Mouse (Mus musculus) liver, embryonic 15.5 days (tissue): ENCODE measurements around the gene Tmc6. TPM values are rescaled to one million over a fixed set of nuclear protein-coding genes. Genes with fewer than 3 reads are reported as not detected.
"Not testable (repeated sequence)": the region's sequence is repeated elsewhere in the genome, so short reads cannot be mapped to it uniquely, and the experiment has no call there.

Experiments used
- ATAC-seq: fragments of 200-750 bp; cut with Nextera tagmentation; 2 replicates; pipeline ENCODE4 v1.8.0; 2017; ENCODE audit warnings: moderate number of reproducible peaks, mild to moderate bottlenecking, moderate library complexity; ENCODE audit not compliant: insufficient read depth
- H3K27ac ChIP-seq: fragments of 300-500 bp; sonication (generic); replicated peaks from 2 replicates; pipeline ENCODE4 v1.5.1; 2015; ENCODE audit warnings: mild to moderate bottlenecking, inconsistent platforms
- H3K27me3 ChIP-seq: fragments of 300-500 bp; sonication (generic); 2 replicates; pipeline ENCODE4 v1.6.1; 2015; ENCODE audit warnings: mild to moderate bottlenecking, inconsistent platforms
- H3K36me3 ChIP-seq: fragments of 300-500 bp; sonication (generic); replicated peaks from 2 replicates; pipeline ENCODE4 v1.6.1; 2015; ENCODE audit warnings: moderate library complexity, mild to moderate bottlenecking, inconsistent platforms
- H3K4me1 ChIP-seq: fragments of 300-500 bp; sonication (generic); replicated peaks from 2 replicates; pipeline ENCODE4 v1.6.1; 2015; ENCODE audit warnings: inconsistent platforms
- H3K4me2 ChIP-seq: fragments of 300-500 bp; sonication (generic); 2 replicates; pipeline ENCODE4 v1.6.1; 2015; ENCODE audit warnings: moderate library complexity, mild to moderate bottlenecking, inconsistent platforms
- H3K4me3 ChIP-seq: fragments of 300-500 bp; sonication (generic); replicated peaks from 2 replicates; pipeline ENCODE4 v1.5.1; 2015; ENCODE audit warnings: mild to moderate bottlenecking, inconsistent platforms
- H3K9ac ChIP-seq: fragments of 300-500 bp; sonication (generic); 2 replicates; pipeline ENCODE4 v1.6.1; 2015; ENCODE audit warnings: moderate library complexity, mild to moderate bottlenecking, inconsistent platforms
- H3K9me3 ChIP-seq: fragments of 300-500 bp; sonication (generic); replicated peaks from 2 replicates; pipeline ENCODE4 v1.6.1; 2016; ENCODE audit warnings: inconsistent platforms
- WGBS: fragments of 180-500 bp; shearing (Covaris S2); methylation state at CpG from one replicate; pipeline ENCODE4 v1.1.7; 2015; ENCODE audit warnings: mixed read lengths; ENCODE audit not compliant: insufficient replicate concordance; 5-methylcytosine and 5-hydroxymethylcytosine counted together
- polyA plus RNA-seq: library from polyadenylated mRNA; unstranded; fragments of >200 nt; fragmentation: Nextera tagmentation; extraction: Ambion mirVana; gene quantifications from 2 replicates; pipeline ENCODE4 v1.2.1, GENCODE M21; 2015

The Tmc6 gene
- polyA plus RNA-seq, 1 experiment from 2014 or later, result 51.0 TPM

GRCm38 (mm10) chr11:117824060-117824969, 42.3 kb upstream of the Tmc6 start:
- peak overlapping the region; percentile 84 for H3K4me3 ChIP-seq
- WGBS, result 18% methylated on average over 23 of the region's 23 CpGs
- H3K36me3 ChIP-seq, result peaks cover 51% of the 10 kb centered on the region
- H3K27me3 ChIP-seq, result no peaks in the 10 kb centered on the region
- peaks cover 82% of the 10 kb centered on the region for H3K4me1 ChIP-seq
- peak; percentile 59 for ATAC-seq
- H3K27ac ChIP-seq, result peak overlapping the region; percentile 93
- H3K9me3 ChIP-seq, result no peaks in the 10 kb centered on the region
- H3K4me2 ChIP-seq, result peak overlapping the region; percentile 90
- H3K9ac ChIP-seq, result peak overlapping the region; percentile 90

DNA sequence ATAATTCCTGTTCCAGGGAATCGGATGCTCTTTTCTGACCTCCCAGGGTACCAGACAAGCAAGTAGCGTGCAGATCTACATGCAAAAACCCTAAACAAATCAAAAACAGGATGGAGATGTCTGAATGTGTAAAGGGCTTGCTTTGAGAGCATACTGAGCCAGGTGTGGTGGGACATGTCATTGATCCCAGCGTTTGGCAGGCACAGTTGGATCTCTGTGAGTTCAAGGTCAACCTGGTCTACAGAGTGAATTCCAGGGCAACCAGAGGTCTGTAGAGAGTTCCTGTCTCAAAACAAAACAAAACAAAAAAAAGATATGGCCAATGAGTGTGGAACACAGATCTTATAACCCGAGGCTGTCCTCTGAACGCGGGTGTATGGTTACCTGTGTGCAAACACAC, 41.4 kb upstream of the Tmc6 start:
- 86% methylated on average over 6 of the region's 6 CpGs for WGBS
- Histone ChIP-seq H3K27me3 (no peaks in the 10 kb centered on the region), H3K9ac (no peak overlapping the region; the same call in 1 of the 2 replicates), H3K4me1 (peaks cover 78% of the 10 kb centered on the region), H3K9me3 (no peaks in the 10 kb centered on the region), H3K4me2 (peak overlapping the region; percentile 90), H3K4me3 (peak overlapping the region; percentile 84), H3K27ac (no peak overlapping the region; the same call in 1 of the 2 replicates), H3K36me3 (peaks cover 60% of the 10 kb centered on the region)
- ATAC-seq, result no peak

- peaks cover 66% of the 10 kb centered on the region for H3K36me3 ChIP-seq
- no peaks in the 10 kb centered on the region for H3K27me3 ChIP-seq
- ATAC-seq, result no peak
- H3K4me2 ChIP-seq, result peak overlapping the region; percentile 90
- H3K4me3 ChIP-seq, result no peak overlapping the region
- H3K27ac ChIP-seq, result peak overlapping the region; percentile 8
- WGBS, result 83% methylated on average over 7 of the region's 7 CpGs
- H3K4me1 ChIP-seq, result peaks cover 73% of the 10 kb centered on the region
- H3K9ac ChIP-seq, result no peak overlapping the region
- H3K9me3 ChIP-seq, result no peaks in the 10 kb centered on the region
These were observed 40.8 kb upstream of the Tmc6 start for GRCm38 (mm10) chr11:117822728-117823241.

DNA sequence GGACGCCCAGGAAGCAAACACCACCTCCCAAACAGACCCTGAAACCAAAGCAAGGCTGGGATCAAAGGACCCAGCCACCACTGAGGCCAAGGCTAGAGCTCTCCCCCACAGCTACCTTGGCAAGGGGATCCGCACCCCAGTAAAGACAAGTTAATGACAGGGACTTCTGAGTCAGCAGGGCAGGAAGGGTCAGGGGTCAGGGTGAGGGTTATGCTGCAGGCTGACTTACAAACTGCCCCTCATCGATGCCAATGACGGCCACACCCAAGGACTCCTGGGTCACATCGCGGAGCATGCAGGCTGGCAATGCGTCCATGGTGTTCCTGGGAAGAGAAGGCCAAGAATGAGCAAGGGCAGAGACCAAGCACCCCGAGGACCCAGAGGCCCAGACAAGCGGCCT, 39.9 kb upstream of the Tmc6 start:
- H3K9ac ChIP-seq, result no peak overlapping the region
- no peak overlapping the region for H3K27ac ChIP-seq
- no peak for ATAC-seq
- no peak overlapping the region for H3K4me2 ChIP-seq
- H3K27me3 ChIP-seq, result no peaks in the 10 kb centered on the region
- WGBS, result 81% methylated on average over 9 of the region's 9 CpGs
- H3K4me3 ChIP-seq, result no peak overlapping the region
- no peaks in the 10 kb centered on the region for H3K9me3 ChIP-seq
- peaks cover 65% of the 10 kb centered on the region for H3K4me1 ChIP-seq
- peaks cover 75% of the 10 kb centered on the region for H3K36me3 ChIP-seq

DNA sequence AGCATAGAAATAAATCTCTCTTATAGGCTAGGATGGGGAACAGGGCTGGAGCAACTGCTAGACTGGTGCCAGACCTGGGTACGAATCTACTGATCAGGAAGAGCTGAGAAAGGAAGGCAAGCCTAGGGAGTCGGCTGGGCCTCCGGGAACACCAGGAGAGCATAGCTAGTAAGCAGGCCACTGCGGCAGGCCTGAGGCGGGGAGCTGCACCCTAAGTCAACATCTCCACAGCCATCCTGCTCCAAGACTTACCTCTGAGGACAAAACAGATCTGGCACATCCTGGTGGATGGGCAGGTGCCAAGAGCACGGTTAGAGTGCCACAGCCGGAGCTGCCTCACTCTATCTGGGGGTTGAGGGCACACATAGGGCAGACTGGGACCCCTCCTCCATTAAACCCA, 38.2 kb upstream of the Tmc6 start:
- peaks cover 91% of the 10 kb centered on the region for H3K36me3 ChIP-seq
- H3K4me3 ChIP-seq, result no peak overlapping the region
- peaks cover 63% of the 10 kb centered on the region for H3K4me1 ChIP-seq
- H3K27me3 ChIP-seq, result no peaks in the 10 kb centered on the region
- H3K9ac ChIP-seq, result no peak overlapping the region
- 94% methylated on average over 7 of the region's 7 CpGs for WGBS
- H3K4me2 ChIP-seq, result no peak overlapping the region
- no peak overlapping the region; the same call in 1 of the 2 replicates for H3K27ac ChIP-seq
- H3K9me3 ChIP-seq, result no peaks in the 10 kb centered on the region
- ATAC-seq, result no peak

GRCm38 (mm10) chr11:117819095-117819494, 37.1 kb upstream of the Tmc6 start:
- 80% methylated on average over 8 of the region's 8 CpGs for WGBS
- ATAC-seq, result no peak
- Histone ChIP-seq H3K9ac (no peak overlapping the region), H3K4me2 (no peak overlapping the region), H3K4me3 (no peak overlapping the region), H3K27ac (no peak overlapping the region), H3K9me3 (no peaks in the 10 kb centered on the region), H3K27me3 (no peaks in the 10 kb centered on the region), H3K36me3 (peaks cover 99% of the 10 kb centered on the region), H3K4me1 (peaks cover 69% of the 10 kb centered on the region)

DNA sequence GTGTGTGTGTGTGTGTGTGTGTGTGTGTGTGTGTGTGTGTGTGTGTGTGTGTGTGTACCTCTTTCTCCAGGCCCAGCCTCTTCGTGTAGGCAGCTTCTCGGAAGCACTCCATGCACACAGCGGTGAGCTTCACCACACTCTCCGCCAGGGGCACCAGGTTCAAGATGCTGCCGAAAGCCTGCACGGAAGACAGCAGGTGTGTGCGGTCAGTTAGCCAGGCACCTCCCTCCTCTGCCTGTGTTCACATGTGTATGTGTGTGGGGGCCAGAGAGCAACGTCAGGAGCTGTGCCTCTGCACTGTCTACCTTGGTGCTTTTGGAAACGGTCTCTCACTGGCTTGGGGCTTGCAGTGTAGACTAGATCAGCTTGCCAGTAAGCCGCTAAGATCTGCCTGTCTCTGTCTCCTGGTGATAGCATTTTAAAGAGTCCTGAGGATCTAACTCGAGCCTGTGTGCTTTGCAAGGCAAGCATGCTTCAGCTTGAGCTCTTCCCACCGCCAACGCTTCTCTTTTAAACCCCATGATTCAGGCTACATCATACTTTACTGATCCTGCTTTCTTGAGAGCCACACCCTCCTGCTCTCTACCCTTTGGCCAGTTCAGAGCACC, 34.5 kb upstream of the Tmc6 start:
- no peak for ATAC-seq
- H3K9me3 ChIP-seq, result no peaks in the 10 kb centered on the region
- no peak overlapping the region for H3K4me3 ChIP-seq
- H3K36me3 ChIP-seq, result peaks cover 99% of the 10 kb centered on the region
- H3K4me2 ChIP-seq, result no peak overlapping the region
- H3K4me1 ChIP-seq, result peaks cover 68% of the 10 kb centered on the region
- H3K27ac ChIP-seq, result 0 out of 2 replicates have a peak overlapping the region, but pooled peaks have one; percentile 14
- no peaks in the 10 kb centered on the region for H3K27me3 ChIP-seq
- no peak overlapping the region for H3K9ac ChIP-seq
- 79% methylated on average over 13 of the region's 13 CpGs for WGBS

- not testable (repeated sequence) for H3K9me3 ChIP-seq, H3K9ac ChIP-seq, H3K4me2 ChIP-seq, H3K4me3 ChIP-seq, H3K27me3 ChIP-seq, ATAC-seq
- Histone ChIP-seq H3K27ac (peak overlapping the region; percentile 45; the same call in 1 of the 2 replicates), H3K36me3 (peaks cover 98% of the 10 kb centered on the region), H3K4me1 (peaks cover 68% of the 10 kb centered on the region)
- 83% methylated on average over 9 of the region's 9 CpGs for WGBS
These were observed 33.9 kb upstream of the Tmc6 start for GRCm38 (mm10) chr11:117815850-117816249.

DNA sequence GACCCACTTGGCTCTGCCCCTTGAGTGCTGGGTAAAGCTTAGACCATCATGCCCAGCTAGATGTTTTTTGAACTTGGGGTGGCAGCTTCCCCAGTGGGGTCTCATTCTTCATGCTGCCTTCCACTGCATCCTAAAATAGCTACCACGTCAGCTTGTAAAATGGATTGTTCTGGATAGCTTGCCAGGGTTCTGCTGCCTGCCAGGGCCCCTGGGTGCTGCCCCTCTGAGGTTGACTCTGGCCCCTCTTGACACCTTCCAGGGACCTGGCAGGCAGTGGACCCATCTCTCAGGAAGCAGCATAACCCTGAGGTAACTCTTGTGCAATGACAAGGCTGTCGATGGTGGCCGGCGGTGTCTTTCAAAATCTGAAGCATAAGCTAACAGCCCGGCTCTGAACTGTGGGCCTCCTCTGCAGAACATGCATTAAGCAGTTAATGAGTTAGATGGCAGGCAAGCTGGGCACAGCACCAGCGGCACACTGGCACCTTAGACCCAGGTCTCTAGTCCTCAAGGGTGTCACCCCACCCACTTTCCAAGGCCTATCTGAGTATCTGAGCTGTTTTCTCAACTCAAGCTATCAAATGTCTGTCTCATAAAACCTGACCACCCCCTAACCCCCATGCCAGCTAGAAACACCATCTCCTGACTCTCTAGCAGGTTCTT, 32.8 kb upstream of the Tmc6 start:
- Histone ChIP-seq H3K36me3 (peaks cover 88% of the 10 kb centered on the region), H3K4me1 (peaks cover 72% of the 10 kb centered on the region), H3K9ac (no peak overlapping the region), H3K27ac (peak overlapping the region; percentile 60), H3K9me3 (no peaks in the 10 kb centered on the region), H3K27me3 (no peaks in the 10 kb centered on the region), H3K4me3 (no peak overlapping the region), H3K4me2 (no peak overlapping the region)
- WGBS, result 71% methylated on average over 6 of the region's 6 CpGs
- ATAC-seq, result no peak

GRCm38 (mm10) chr11:117813867-117814266, 31.9 kb upstream of the Tmc6 start:
- H3K9me3 ChIP-seq, result no peaks in the 10 kb centered on the region
- ATAC-seq, result no peak
- peaks cover 82% of the 10 kb centered on the region for H3K4me1 ChIP-seq
- H3K4me3 ChIP-seq, result no peak overlapping the region
- no peak overlapping the region for H3K4me2 ChIP-seq
- no peaks in the 10 kb centered on the region for H3K27me3 ChIP-seq
- WGBS, result 53% methylated on average over 5 of the region's 5 CpGs
- H3K9ac ChIP-seq, result no peak overlapping the region
- peak overlapping the region; percentile 60 for H3K27ac ChIP-seq
- H3K36me3 ChIP-seq, result peaks cover 78% of the 10 kb centered on the region
